Mouse (Mus musculus) erythroid progenitor cell, adult 5-6 weeks (primary cell): ENCODE results near the gene Hao2. TPM values are rescaled to one million over a fixed set of nuclear protein-coding genes. Genes with fewer than 3 reads are reported as not detected.

Source experiments
- ATAC-seq: replicated peaks from 2 replicates; pipeline ENCODE4 v1.8.0; 2016; ENCODE audit warnings: moderate number of reproducible peaks, mild to moderate bottlenecking, moderate TSS enrichment, inconsistent platforms; ENCODE audit not compliant: poor library complexity, low FRiP score, severe bottlenecking
- total RNA-seq, 2 experiments: library from RNA; stranded (forward) in 1 of 2; stranded (reverse) in 1 of 2; fragments of 150-400 nt in 1 of 2; fragments of 186-747, 209-891 nt in 1 of 2; gene quantifications; 2 replicates each; pipeline versions ENCODE4 v1.2.3 to v1.2.4; 2015 to 2017; ENCODE audit warnings: low replicate concordance in 2 of 2

The Hao2 gene
- total RNA-seq, 2 experiments from 2014 or later = not detected

- ATAC-seq = no peak
These were observed 30.2 kb downstream of the Hao2 start for GRCm38 (mm10) chr3:98862800-98863199.

DNA sequence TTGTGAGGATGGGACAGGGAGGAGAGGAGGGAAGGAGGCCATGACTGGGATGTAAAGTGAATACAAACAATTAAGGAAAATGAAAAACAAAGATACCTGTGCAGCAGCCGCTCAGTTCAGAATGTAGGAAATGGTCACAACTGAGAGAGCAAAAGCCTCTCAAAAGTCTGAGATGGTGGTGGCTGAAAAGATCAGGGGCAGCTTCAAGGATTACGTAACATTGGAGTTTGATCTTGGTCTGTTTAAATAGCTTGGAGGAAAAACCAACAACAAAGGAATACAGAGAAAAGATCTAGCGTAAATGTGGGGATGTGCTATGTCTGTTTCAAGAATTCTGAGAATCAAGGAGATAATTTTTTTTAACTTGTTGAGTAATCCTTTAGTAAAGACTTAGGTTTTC, 33.5 kb downstream of the Hao2 start, which contains the start of gene Hsd3b1:
Gene Hsd3b1, minus strand, starts transcription at position 219 of the 400 bp plus-strand sequence.
- no peak for ATAC-seq

DNA sequence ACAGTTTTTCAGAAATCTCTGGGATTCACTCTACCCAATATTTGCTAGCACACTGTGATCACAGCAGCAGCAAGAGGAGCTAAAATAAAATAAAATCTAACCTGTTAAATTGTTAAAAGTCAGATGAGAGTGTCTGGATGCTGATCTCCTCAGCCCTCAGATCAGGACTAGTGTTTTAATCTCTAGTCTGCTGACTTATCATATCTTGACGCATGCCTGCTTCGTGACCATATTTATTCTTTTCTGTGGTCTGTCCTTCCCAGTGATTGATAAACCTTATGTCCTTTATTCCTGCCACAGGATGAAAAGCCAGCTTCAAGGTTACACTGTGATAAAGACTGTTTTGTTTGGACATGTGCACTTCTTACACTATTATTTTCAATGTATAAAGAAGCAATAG, 35.0 kb downstream of the Hao2 start:
- no peak for ATAC-seq

GRCm38 (mm10) chr3:98856892-98857291, 36.1 kb downstream of the Hao2 start:
- no peak for ATAC-seq

- no peak for ATAC-seq
These were observed 37.9 kb downstream of the Hao2 start for GRCm38 (mm10) chr3:98855160-98855559.

GRCm38 (mm10) chr3:98853685-98854084, 39.4 kb downstream of the Hao2 start:
- ATAC-seq = no peak

DNA sequence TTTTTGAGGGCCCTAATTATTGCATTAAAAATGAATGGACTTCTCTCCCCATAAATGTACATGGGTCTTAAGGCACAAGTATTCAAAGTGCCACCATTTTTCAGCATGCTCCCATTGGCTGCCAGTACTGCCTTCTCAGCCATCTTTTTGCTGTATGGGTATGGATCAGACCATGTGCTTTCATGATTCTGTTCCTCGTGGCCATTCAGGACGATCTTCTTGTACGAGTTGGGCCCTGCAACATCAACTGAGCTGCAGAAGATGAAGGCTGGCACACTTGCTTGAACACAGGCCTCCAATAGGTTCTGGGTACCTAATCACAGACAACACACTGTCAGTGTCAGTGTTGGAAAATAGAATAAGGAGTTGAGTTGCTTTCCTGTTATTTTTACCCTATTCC, 40.0 kb downstream of the Hao2 start:
- no peak for ATAC-seq

GRCm38 (mm10) chr3:98852631-98853030, 40.4 kb downstream of the Hao2 start:
- no peak for ATAC-seq

- ATAC-seq = no peak
These were observed 41.2 kb downstream of the Hao2 start for GRCm38 (mm10) chr3:98851853-98852252.

DNA sequence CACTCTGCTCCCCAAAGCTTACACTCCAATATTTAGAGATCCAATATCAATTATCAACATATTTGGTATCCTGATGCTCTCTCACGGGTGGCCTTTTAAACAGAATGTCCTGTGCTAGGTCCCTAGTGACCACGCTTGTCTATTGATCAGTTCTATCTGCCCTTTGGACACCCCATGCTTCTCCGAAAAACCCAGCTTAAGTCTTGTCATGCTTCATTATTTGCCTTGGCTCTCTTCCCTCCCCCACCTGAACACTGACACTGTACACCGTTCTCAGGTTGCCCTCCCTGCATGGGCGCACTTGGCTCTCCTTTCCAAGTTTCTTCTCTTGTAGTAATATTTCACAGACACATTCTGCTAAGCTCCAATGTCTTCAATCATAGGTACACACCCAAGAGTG, 42.8 kb downstream of the Hao2 start:
- no peak for ATAC-seq

GRCm38 (mm10) chr3:98848898-98849297, 44.1 kb downstream of the Hao2 start:
- no peak for ATAC-seq

Other genes starting within 250 kb of the Hao2 start
- gene Hsd3b2, start 168.7 kb downstream of the Hao2 start, total RNA-seq (2015; ENCODE audit: low replicate concordance) = not detected in 2 replicates
- gene Hsd3b2, start 168.7 kb downstream of the Hao2 start, total RNA-seq (2017; ENCODE audit: low replicate concordance) = not detected in 2 replicates
- gene Hsd3b3, start 130.1 kb downstream of the Hao2 start, total RNA-seq (2015; ENCODE audit: low replicate concordance) = not detected in 2 replicates
- gene Hsd3b3, start 130.1 kb downstream of the Hao2 start, total RNA-seq (2017; ENCODE audit: low replicate concordance) = not detected in 2 replicates
- gene Hsd3b6, start 78.8 kb downstream of the Hao2 start, total RNA-seq (2015; ENCODE audit: low replicate concordance) = not detected in 2 replicates
- not detected in 2 replicates for gene Hsd3b6, start 78.8 kb downstream of the Hao2 start, total RNA-seq (2017; ENCODE audit: low replicate concordance)
- not detected in 2 replicates for gene Hsd3b1, start 33.4 kb downstream of the Hao2 start, total RNA-seq (2015; ENCODE audit: low replicate concordance)
- not detected in 2 replicates for gene Hsd3b1, start 33.4 kb downstream of the Hao2 start, total RNA-seq (2017; ENCODE audit: low replicate concordance)
- 2.1 and 3.2 TPM in 2 replicates for gene Wars2, start 247.8 kb upstream of the Hao2 start, total RNA-seq (2015; ENCODE audit: low replicate concordance)
- 0.61 and 2.1 TPM in 2 replicates for gene Wars2, start 247.8 kb upstream of the Hao2 start, total RNA-seq (2017; ENCODE audit: low replicate concordance)